Mouse (Mus musculus): Measurements from ENCODE around the gene Prtn3. TPM values are rescaled to one million over a fixed set of nuclear protein-coding genes. Genes with fewer than 3 reads are reported as not detected.

The Prtn3 gene
- polyA plus RNA-seq, 1 experiment from 2014 or later: 13.3 TPM

- H3K4me1 ChIP-seq (replicated peaks; ENCODE audit: control insufficient read depth, insufficient read depth, low read length): peaks cover 25% of the 10 kb centered on the region
These were observed 16.4 kb upstream of the Prtn3 start for GRCm38 (mm10) chr10:79857894-79858293.

GRCm38 (mm10) chr10:79858416-79859074 lies 15.7 kb upstream of the Prtn3 start:
- Histone ChIP-seq H3K36me3 (ENCODE audit: control insufficient read depth, insufficient read depth, low read length) (peaks cover 34% of the 10 kb centered on the region), H3K9ac (ENCODE audit: low read length) (no peak overlapping the region), H3K27me3 (ENCODE audit: control insufficient read depth, insufficient read depth, low read length) (no peaks in the 10 kb centered on the region), H3K4me2 (ENCODE audit: low read depth, low read length, severe bottlenecking) (0 out of 2 replicates have a peak overlapping the region, but pooled peaks have one; percentile 88), H3K4me3 (ENCODE audit: low read depth, low read length) (no peak overlapping the region), H3K27ac (ENCODE audit: low read depth, low read length) (no peak overlapping the region), H3K4me1 (replicated peaks; ENCODE audit: control insufficient read depth, insufficient read depth, low read length) (peaks cover 23% of the 10 kb centered on the region), H3K9me3 (ENCODE audit: control insufficient read depth, low read length) (no peaks in the 10 kb centered on the region)
- WGBS: 77% methylated on average over 17 of the region's 17 CpGs
- ATAC-seq (replicated peaks; ENCODE audit: low FRiP score) (no peak), DNase-seq (ENCODE audit: low spot score) (no peak)

More at GRCm38 (mm10) chr10:79857894-79858293, 16.4 kb upstream of the Prtn3 start:
- 86% methylated on average over 2 of the region's 2 CpGs for WGBS
- no peaks in the 10 kb centered on the region for H3K27me3 ChIP-seq (ENCODE audit: control insufficient read depth, insufficient read depth, low read length)
- ATAC-seq (replicated peaks; ENCODE audit: low FRiP score) (no peak), DNase-seq (ENCODE audit: low spot score) (no peak)
- peak overlapping the region; percentile 27 for H3K9ac ChIP-seq (ENCODE audit: low read length)
- peaks cover 32% of the 10 kb centered on the region for H3K36me3 ChIP-seq (ENCODE audit: control insufficient read depth, insufficient read depth, low read length)
- no peak overlapping the region for H3K27ac ChIP-seq (ENCODE audit: low read depth, low read length)
- peak overlapping the region; percentile 98 for H3K4me3 ChIP-seq (ENCODE audit: low read depth, low read length)
- H3K9me3 ChIP-seq (ENCODE audit: control insufficient read depth, low read length): no peaks in the 10 kb centered on the region
- H3K4me2 ChIP-seq (ENCODE audit: low read depth, low read length, severe bottlenecking): peak overlapping the region; percentile 88; the same call in 1 of the 2 replicates

GRCm38 (mm10) chr10:79859116-79859515 lies 15.2 kb upstream of the Prtn3 start:
- Histone ChIP-seq H3K4me2 (ENCODE audit: low read depth, low read length, severe bottlenecking) (no peak overlapping the region), H3K27me3 (ENCODE audit: control insufficient read depth, insufficient read depth, low read length) (no peaks in the 10 kb centered on the region), H3K27ac (ENCODE audit: low read depth, low read length) (no peak overlapping the region), H3K4me3 (ENCODE audit: low read depth, low read length) (no peak overlapping the region), H3K36me3 (ENCODE audit: control insufficient read depth, insufficient read depth, low read length) (peaks cover 34% of the 10 kb centered on the region), H3K4me1 (replicated peaks; ENCODE audit: control insufficient read depth, insufficient read depth, low read length) (peaks cover 23% of the 10 kb centered on the region), H3K9ac (ENCODE audit: low read length) (no peak overlapping the region), H3K9me3 (ENCODE audit: control insufficient read depth, low read length) (no peaks in the 10 kb centered on the region)
- DNase-seq (ENCODE audit: low spot score) (no peak), ATAC-seq (replicated peaks; ENCODE audit: low FRiP score) (no peak)
- WGBS: 91% methylated on average over 11 of the region's 11 CpGs

- Histone ChIP-seq H3K27me3 (ENCODE audit: control insufficient read depth, insufficient read depth, low read length) (no peaks in the 10 kb centered on the region), H3K27ac (ENCODE audit: low read depth, low read length) (no peak overlapping the region; the same call in 1 of the 2 replicates), H3K4me1 (replicated peaks; ENCODE audit: control insufficient read depth, insufficient read depth, low read length) (peaks cover 23% of the 10 kb centered on the region), H3K9ac (ENCODE audit: low read length) (no peak overlapping the region), H3K4me2 (ENCODE audit: low read depth, low read length, severe bottlenecking) (no peak overlapping the region), H3K4me3 (ENCODE audit: low read depth, low read length) (no peak overlapping the region), H3K36me3 (ENCODE audit: control insufficient read depth, insufficient read depth, low read length) (peaks cover 34% of the 10 kb centered on the region), H3K9me3 (ENCODE audit: control insufficient read depth, low read length) (no peaks in the 10 kb centered on the region)
- ATAC-seq (replicated peaks; ENCODE audit: low FRiP score): no peak
- WGBS: 93% methylated on average over 26 of the region's 26 CpGs
- DNase-seq (ENCODE audit: low spot score): no peak
These were observed 14.0 kb upstream of the Prtn3 start for GRCm38 (mm10) chr10:79860079-79860911.

GRCm38 (mm10) chr10:79861230-79862048 lies 12.8 kb upstream of the Prtn3 start:
- no peak overlapping the region for H3K4me3 ChIP-seq (ENCODE audit: low read depth, low read length)
- no peak for ATAC-seq (replicated peaks; ENCODE audit: low FRiP score)
- 88% methylated on average over 25 of the region's 25 CpGs for WGBS
- H3K27ac ChIP-seq (ENCODE audit: low read depth, low read length): no peak overlapping the region
- H3K4me2 ChIP-seq (ENCODE audit: low read depth, low read length, severe bottlenecking): no peak overlapping the region
- peaks cover 20% of the 10 kb centered on the region for H3K4me1 ChIP-seq (replicated peaks; ENCODE audit: control insufficient read depth, insufficient read depth, low read length)
- DNase-seq (ENCODE audit: low spot score): no peak
- H3K9ac ChIP-seq (ENCODE audit: low read length): no peak overlapping the region
- H3K36me3 ChIP-seq (ENCODE audit: control insufficient read depth, insufficient read depth, low read length): peaks cover 43% of the 10 kb centered on the region
- H3K27me3 ChIP-seq (ENCODE audit: control insufficient read depth, insufficient read depth, low read length): no peaks in the 10 kb centered on the region
- no peaks in the 10 kb centered on the region for H3K9me3 ChIP-seq (ENCODE audit: control insufficient read depth, low read length)

- Histone ChIP-seq H3K4me2 (ENCODE audit: low read depth, low read length, severe bottlenecking) (no peak overlapping the region), H3K9me3 (ENCODE audit: control insufficient read depth, low read length) (no peaks in the 10 kb centered on the region), H3K27ac (ENCODE audit: low read depth, low read length) (no peak overlapping the region), H3K9ac (ENCODE audit: low read length) (no peak overlapping the region), H3K4me3 (ENCODE audit: low read depth, low read length) (no peak overlapping the region), H3K27me3 (ENCODE audit: control insufficient read depth, insufficient read depth, low read length) (no peaks in the 10 kb centered on the region), H3K36me3 (ENCODE audit: control insufficient read depth, insufficient read depth, low read length) (peaks cover 46% of the 10 kb centered on the region), H3K4me1 (replicated peaks; ENCODE audit: control insufficient read depth, insufficient read depth, low read length) (peaks cover 12% of the 10 kb centered on the region)
- 90% methylated on average over 23 of the region's 23 CpGs for WGBS
- no peak for ATAC-seq (replicated peaks; ENCODE audit: low FRiP score)
- no peak for DNase-seq (ENCODE audit: low spot score)
These were observed 12.1 kb upstream of the Prtn3 start for GRCm38 (mm10) chr10:79862049-79862788.

GRCm38 (mm10) chr10:79862925-79863324 lies 11.4 kb upstream of the Prtn3 start:
- no peak overlapping the region for H3K4me2 ChIP-seq (ENCODE audit: low read depth, low read length, severe bottlenecking)
- H3K27ac ChIP-seq (ENCODE audit: low read depth, low read length): no peak overlapping the region
- ATAC-seq (replicated peaks; ENCODE audit: low FRiP score) (no peak), DNase-seq (ENCODE audit: low spot score) (no peak)
- peaks cover 5% of the 10 kb centered on the region; the same call in 1 of the 2 replicates for H3K4me1 ChIP-seq (replicated peaks; ENCODE audit: control insufficient read depth, insufficient read depth, low read length)
- H3K9ac ChIP-seq (ENCODE audit: low read length): no peak overlapping the region
- no peaks in the 10 kb centered on the region for H3K9me3 ChIP-seq (ENCODE audit: control insufficient read depth, low read length)
- H3K36me3 ChIP-seq (ENCODE audit: control insufficient read depth, insufficient read depth, low read length): peaks cover 46% of the 10 kb centered on the region
- H3K27me3 ChIP-seq (ENCODE audit: control insufficient read depth, insufficient read depth, low read length): no peaks in the 10 kb centered on the region
- no peak overlapping the region for H3K4me3 ChIP-seq (ENCODE audit: low read depth, low read length)
- WGBS: 83% methylated on average over 10 of the region's 10 CpGs

Data from forebrain, embryonic 11.5 days (tissue).